Mouse (Mus musculus) limb, embryonic 12.5 days (tissue): ENCODE data around the gene Slfnl1. TPM values are rescaled to one million over a fixed set of nuclear protein-coding genes. Genes with fewer than 3 reads are reported as not detected.

Source experiments
- ATAC-seq: fragments of 200-750 bp; cut with Nextera tagmentation; 2 replicates; pipeline ENCODE4 v1.8.0; 2017; ENCODE audit warnings: low read depth, moderate TSS enrichment; ENCODE audit not compliant: insufficient number of reproducible peaks, insufficient read depth, low FRiP score, low TSS enrichment
- H3K27ac ChIP-seq: fragments of 300-500 bp; sonication (generic); 2 replicates; pipeline ENCODE4 v1.5.1; 2016; ENCODE audit warnings: mild to moderate bottlenecking, moderate library complexity
- H3K27me3 ChIP-seq: fragments of 300-500 bp; sonication (generic); 2 replicates; pipeline ENCODE4 v1.6.1; 2016; ENCODE audit warnings: mild to moderate bottlenecking, moderate library complexity
- H3K36me3 ChIP-seq: fragments of 300-500 bp; sonication (generic); 2 replicates; pipeline ENCODE4 v1.6.1; 2016; ENCODE audit warnings: mild to moderate bottlenecking, moderate library complexity
- H3K4me1 ChIP-seq: fragments of 300-500 bp; sonication (generic); replicated peaks from 2 replicates; pipeline ENCODE4 v1.6.1; 2016
- H3K4me2 ChIP-seq: fragments of 300-500 bp; sonication (generic); 2 replicates; pipeline ENCODE4 v1.6.1; 2016; ENCODE audit warnings: mild to moderate bottlenecking, moderate library complexity
- H3K4me3 ChIP-seq: fragments of 300-500 bp; sonication (generic); replicated peaks from 2 replicates; pipeline ENCODE4 v1.5.1; 2016; ENCODE audit warnings: mild to moderate bottlenecking
- H3K9ac ChIP-seq: fragments of 300-500 bp; sonication (generic); replicated peaks from 2 replicates; pipeline ENCODE4 v1.6.1; 2016; ENCODE audit warnings: mild to moderate bottlenecking, moderate library complexity
- H3K9me3 ChIP-seq: fragments of 300-500 bp; sonication (generic); 2 replicates; pipeline ENCODE4 v1.6.1; 2016; ENCODE audit warnings: mild to moderate bottlenecking, moderate library complexity
- WGBS: fragments of 180-500 bp; shearing (Covaris S2); methylation state at CpG from one replicate; pipeline ENCODE4 v1.1.7; 2016; 5-methylcytosine and 5-hydroxymethylcytosine counted together
- polyA plus RNA-seq: library from polyadenylated mRNA; unstranded; fragments of >200 nt; fragmentation: Nextera tagmentation; extraction: Ambion mirVana; gene quantifications from 2 replicates; pipeline ENCODE4 v1.2.1, GENCODE M21; 2016

Gene Slfnl1
- polyA plus RNA-seq, 1 experiment from 2014 or later = not detected

- Histone ChIP-seq H3K9ac (no peak overlapping the region), H3K9me3 (0 out of 2 replicates have a peak, but pooled peaks cover 3% of the 10 kb centered on the region), H3K27ac (no peak overlapping the region), H3K4me1 (no peaks in the 10 kb centered on the region), H3K36me3 (peaks cover 65% of the 10 kb centered on the region), H3K4me3 (no peak overlapping the region), H3K27me3 (no peaks in the 10 kb centered on the region), H3K4me2 (no peak overlapping the region)
- 97% methylated on average over 10 of the region's 10 CpGs for WGBS
- ATAC-seq = no peak
These were observed 6.6 kb downstream of the Slfnl1 start for GRCm38 (mm10) chr4:120538664-120539063.

GRCm38 (mm10) chr4:120544896-120545295 is 12.9 kb downstream of the Slfnl1 start:
- WGBS = 76% methylated on average over 1 of the region's 1 CpGs
- Histone ChIP-seq H3K27me3 (no peaks in the 10 kb centered on the region), H3K36me3 (peaks cover 98% of the 10 kb centered on the region), H3K27ac (no peak overlapping the region), H3K4me2 (no peak overlapping the region), H3K9me3 (no peaks in the 10 kb centered on the region), H3K4me3 (no peak overlapping the region), H3K9ac (no peak overlapping the region), H3K4me1 (no peaks in the 10 kb centered on the region)
- no peak for ATAC-seq

GRCm38 (mm10) chr4:120556592-120556991 is 24.6 kb downstream of the Slfnl1 start:
- 91% methylated on average over 6 of the region's 6 CpGs for WGBS
- ATAC-seq = no peak
- no peak overlapping the region for H3K27ac ChIP-seq
- H3K36me3 ChIP-seq = peaks cover 94% of the 10 kb centered on the region
- H3K27me3 ChIP-seq = no peaks in the 10 kb centered on the region
- no peak overlapping the region for H3K4me2 ChIP-seq
- no peak overlapping the region for H3K9ac ChIP-seq
- no peaks in the 10 kb centered on the region for H3K9me3 ChIP-seq
- H3K4me1 ChIP-seq = no peaks in the 10 kb centered on the region
- H3K4me3 ChIP-seq = no peak overlapping the region

- Histone ChIP-seq H3K27me3 (no peaks in the 10 kb centered on the region), H3K9ac (no peak overlapping the region), H3K9me3 (no peaks in the 10 kb centered on the region), H3K36me3 (peaks cover 50% of the 10 kb centered on the region), H3K4me3 (no peak overlapping the region), H3K4me1 (peaks cover 19% of the 10 kb centered on the region), H3K27ac (no peak overlapping the region), H3K4me2 (no peak overlapping the region)
- 92% methylated on average over 2 of the region's 2 CpGs for WGBS
- no peak for ATAC-seq
These were observed 33.7 kb downstream of the Slfnl1 start for GRCm38 (mm10) chr4:120565726-120566125.

- Histone ChIP-seq H3K36me3 (peaks cover 28% of the 10 kb centered on the region), H3K9me3 (no peaks in the 10 kb centered on the region), H3K27ac (no peak overlapping the region), H3K27me3 (no peaks in the 10 kb centered on the region), H3K4me2 (peak overlapping the region; percentile 74), H3K4me3 (peak overlapping the region; percentile 74), H3K9ac (peak overlapping the region; percentile 27; the same call in 1 of the 2 replicates), H3K4me1 (peaks cover 29% of the 10 kb centered on the region)
- no peak for ATAC-seq
- 49% methylated on average over 5 of the region's 5 CpGs for WGBS
These were observed 36.0 kb downstream of the Slfnl1 start for GRCm38 (mm10) chr4:120568005-120568404.

GRCm38 (mm10) chr4:120569025-120569424 is 37.0 kb downstream of the Slfnl1 start:
- Histone ChIP-seq H3K36me3 (peaks cover 18% of the 10 kb centered on the region), H3K4me3 (peak overlapping the region; percentile 74), H3K9me3 (no peaks in the 10 kb centered on the region), H3K27me3 (no peaks in the 10 kb centered on the region), H3K27ac (no peak overlapping the region), H3K9ac (peak overlapping the region; percentile 84), H3K4me1 (peaks cover 29% of the 10 kb centered on the region), H3K4me2 (peak overlapping the region; percentile 74)
- WGBS = 8% methylated on average over 4 of the region's 4 CpGs
- no peak for ATAC-seq

- H3K9ac ChIP-seq = peak within 1 kb of the TSS; percentile 84
- H3K4me3 ChIP-seq = peak within 1 kb of the TSS; percentile 74
- no peaks in the 10 kb centered on the region for H3K9me3 ChIP-seq
- peak; percentile 95 for ATAC-seq
- peaks cover 11% of the 10 kb centered on the region for H3K36me3 ChIP-seq
- H3K27ac ChIP-seq = peak within 1 kb of the TSS; percentile 91
- WGBS = under 1% methylated on average over 96 of the region's 97 CpGs
- H3K4me1 ChIP-seq = peaks cover 29% of the 10 kb centered on the region
- H3K4me2 ChIP-seq = peak within 1 kb of the TSS; percentile 74
- no peaks in the 10 kb centered on the region for H3K27me3 ChIP-seq
These were observed 37.7 kb downstream of the Slfnl1 start, which contains the start of gene Ctps for GRCm38 (mm10) chr4:120569486-120570437. Gene Ctps (minus strand): TSS chr4:120570276.

- Histone ChIP-seq H3K4me3 (peak overlapping the region; percentile 74), H3K9ac (peak overlapping the region; percentile 84), H3K9me3 (no peaks in the 10 kb centered on the region), H3K4me1 (peaks cover 29% of the 10 kb centered on the region), H3K4me2 (peak overlapping the region; percentile 74), H3K27me3 (no peaks in the 10 kb centered on the region), H3K27ac (peak overlapping the region; percentile 91), H3K36me3 (peaks cover 3% of the 10 kb centered on the region; the same call in 1 of the 2 replicates)
- ATAC-seq = peak; percentile 72
- under 1% methylated on average over 27 of the region's 27 CpGs for WGBS
These were observed 38.5 kb downstream of the Slfnl1 start for GRCm38 (mm10) chr4:120570438-120571069.

GRCm38 (mm10) chr4:120571070-120571464 is 39.0 kb downstream of the Slfnl1 start:
- Histone ChIP-seq H3K9me3 (no peaks in the 10 kb centered on the region), H3K27me3 (no peaks in the 10 kb centered on the region), H3K4me3 (peak overlapping the region; percentile 74; the same call in 1 of the 2 replicates), H3K27ac (peak overlapping the region; percentile 91; the same call in 1 of the 2 replicates), H3K36me3 (peaks cover 3% of the 10 kb centered on the region; the same call in 1 of the 2 replicates), H3K4me2 (peak overlapping the region; percentile 74), H3K9ac (no peak overlapping the region), H3K4me1 (peaks cover 29% of the 10 kb centered on the region)
- no peak for ATAC-seq
- 72% methylated on average over 3 of the region's 3 CpGs for WGBS

- Histone ChIP-seq H3K4me1 (peaks cover 29% of the 10 kb centered on the region), H3K27me3 (no peaks in the 10 kb centered on the region), H3K36me3 (no peaks in the 10 kb centered on the region), H3K4me3 (no peak overlapping the region), H3K9me3 (no peaks in the 10 kb centered on the region), H3K27ac (no peak overlapping the region), H3K9ac (0 out of 2 replicates have a peak overlapping the region, but pooled peaks have one; percentile 18), H3K4me2 (0 out of 2 replicates have a peak overlapping the region, but pooled peaks have one; percentile 74)
- ATAC-seq = no peak
- WGBS = 60% methylated on average over 3 of the region's 3 CpGs
These were observed 39.7 kb downstream of the Slfnl1 start for GRCm38 (mm10) chr4:120571691-120572090.

GRCm38 (mm10) chr4:120580894-120581293 is 48.9 kb downstream of the Slfnl1 start:
- H3K4me3 ChIP-seq = no peak overlapping the region
- H3K4me2 ChIP-seq = no peak overlapping the region
- H3K27ac ChIP-seq = no peak overlapping the region
- 86% methylated on average over 5 of the region's 5 CpGs for WGBS
- H3K27me3 ChIP-seq = no peaks in the 10 kb centered on the region; the same call in none of the 2 replicates
- H3K4me1 ChIP-seq = no peaks in the 10 kb centered on the region
- ATAC-seq = no peak
- H3K9ac ChIP-seq = no peak overlapping the region
- no peaks in the 10 kb centered on the region for H3K9me3 ChIP-seq
- H3K36me3 ChIP-seq = no peaks in the 10 kb centered on the region
